ENCODE assay signal across 23 mouse cellular contexts in genomic region chr3:42213163-42213562, GRCm38 (mm10).
DNase-seq lines count a peak whose midpoint lies in the region; ATAC-seq lines count a peak whose summit lies in the region.
"Had no signal": no experiment of that assay in that cellular context is flagged by ENCODE, and none has a peak within 500 bp of the region (broad histone marks: within the 10 kb centered on the region; RNA-seq: fewer than 3 reads in every experiment).

No protein-coding gene starts in this region.

- H3K4me1 ChIP-seq in forebrain, embryonic 14.5 days (ENCODE audit: control insufficient read depth, insufficient read depth, low read length): peaks cover 8% of the 10 kb centered on the region
- H3K4me1 ChIP-seq in forebrain, embryonic 11.5 days (replicated peaks; ENCODE audit: control insufficient read depth, insufficient read depth, low read length): 0 out of 2 replicates have a peak, but pooled peaks cover 2% of the 10 kb centered on the region
- H3K4me1 ChIP-seq: embryonic facial prominence, embryonic 15.5 days had no signal

- DNase-seq in forebrain, embryonic 14.5 days (ENCODE audit: low spot score): peak; percentile 55
- no peak for DNase-seq in forebrain, embryonic 11.5 days (ENCODE audit: low spot score)
- peak; percentile 59 for DNase-seq in retina, embryonic 14.5 days (ENCODE audit: low spot score)
- no peak for DNase-seq in spleen, postnatal 36 days (ENCODE audit: low spot score in 2 of 2)
- DNase-seq in cerebellum, adult 8-10 months: no peak
- DNase-seq: B cell, adult 2 months; cerebellum, adult 11-12 months; cerebellum, adult 2 months; cerebellum, adult 9-11 months; cerebellum, postnatal 14 days; cerebellum, postnatal 36 days; embryo, embryonic 11 days had no signal

- WGBS in forebrain, embryonic 14.5 days: 36% methylated on average over 6 of the region's 6 CpGs
- 81% methylated on average over 6 of the region's 6 CpGs for WGBS in forebrain, embryonic 11.5 days

- H3K9ac ChIP-seq in forebrain, embryonic 14.5 days (ENCODE audit: low read length): no peak overlapping the region
- no peak overlapping the region for H3K9ac ChIP-seq in forebrain, embryonic 11.5 days (ENCODE audit: low read length)
- H3K9ac ChIP-seq: embryonic facial prominence, embryonic 13.5 days; embryonic facial prominence, embryonic 15.5 days; forebrain, embryonic 13.5 days had no signal

- no peak overlapping the region for H3K4me2 ChIP-seq in forebrain, embryonic 14.5 days (ENCODE audit: low read length)
- no peak overlapping the region for H3K4me2 ChIP-seq in forebrain, embryonic 11.5 days (ENCODE audit: low read depth, low read length, severe bottlenecking)
- H3K4me2 ChIP-seq: embryonic facial prominence, embryonic 13.5 days; embryonic facial prominence, embryonic 15.5 days; forebrain, embryonic 13.5 days had no signal

- H3K36me3 ChIP-seq in forebrain, embryonic 14.5 days (ENCODE audit: control insufficient read depth, insufficient read depth, low read length): no peaks in the 10 kb centered on the region
- H3K36me3 ChIP-seq in forebrain, embryonic 11.5 days (ENCODE audit: control insufficient read depth, insufficient read depth, low read length): no peaks in the 10 kb centered on the region
- H3K36me3 ChIP-seq: embryonic facial prominence, embryonic 13.5 days; embryonic facial prominence, embryonic 15.5 days; forebrain, embryonic 10.5 days; G1E had no signal

- H3K27me3 ChIP-seq in forebrain, embryonic 14.5 days (replicated peaks; ENCODE audit: control insufficient read depth, insufficient read depth, low read length): no peaks in the 10 kb centered on the region
- no peaks in the 10 kb centered on the region for H3K27me3 ChIP-seq in forebrain, embryonic 11.5 days (ENCODE audit: control insufficient read depth, insufficient read depth, low read length)
- H3K27me3 ChIP-seq: CH12.LX; embryonic facial prominence, embryonic 13.5 days; embryonic facial prominence, embryonic 15.5 days; forebrain, embryonic 13.5 days had no signal

- H3K9me3 ChIP-seq in forebrain, embryonic 14.5 days (replicated peaks; ENCODE audit: control insufficient read depth, low read length): no peaks in the 10 kb centered on the region
- no peaks in the 10 kb centered on the region for H3K9me3 ChIP-seq in forebrain, embryonic 11.5 days (ENCODE audit: control insufficient read depth, low read length)
- H3K9me3 ChIP-seq: embryonic facial prominence, embryonic 13.5 days; embryonic facial prominence, embryonic 15.5 days; forebrain, embryonic 10.5 days; forebrain, embryonic 13.5 days; G1E had no signal

- ATAC-seq in forebrain, embryonic 14.5 days: peak; percentile 48; the same call in 1 of the 2 replicates
- ATAC-seq in forebrain, embryonic 11.5 days (replicated peaks; ENCODE audit: low FRiP score): no peak
- ATAC-seq: activated CD4-positive, CD25-positive, alpha-beta regulatory T cell, adult 4 months; CD4-positive, CD25-positive, alpha-beta regulatory T cell, adult 4 months; forebrain, embryonic 13.5 days; forebrain, embryonic 16.5 days; Patski had no signal

- H3K27ac ChIP-seq in forebrain, embryonic 14.5 days (ENCODE audit: low read depth, low read length): no peak overlapping the region
- no peak overlapping the region for H3K27ac ChIP-seq in forebrain, embryonic 11.5 days (ENCODE audit: low read depth, low read length)
- H3K27ac ChIP-seq: embryonic facial prominence, embryonic 13.5 days; embryonic facial prominence, embryonic 15.5 days; forebrain, embryonic 10.5 days; forebrain, embryonic 13.5 days had no signal

- no peak overlapping the region for H3K4me3 ChIP-seq in forebrain, embryonic 14.5 days (ENCODE audit: low read depth, low read length)
- no peak overlapping the region for H3K4me3 ChIP-seq in forebrain, embryonic 11.5 days (ENCODE audit: low read depth, low read length)
- H3K4me3 ChIP-seq: embryonic facial prominence, embryonic 13.5 days; embryonic facial prominence, embryonic 15.5 days; erythroblast, embryonic 14.5 days; forebrain, embryonic 10.5 days; forebrain, embryonic 13.5 days had no signal

Comparison
In these comparisons a context has a peak if more than half of its experiments do, and no peak if none do; other contexts are left out.
1. DNase-seq: peak in forebrain, embryonic 14.5 days (single experiment) and retina, embryonic 14.5 days (single experiment); none in forebrain, embryonic 11.5 days (single experiment), spleen, postnatal 36 days (0 of 2) and cerebellum, adult 8-10 months (single experiment).